Mouse (Mus musculus): ENCODE data around the gene Gm2696. TPM values are rescaled to one million over a fixed set of nuclear protein-coding genes. Genes with fewer than 3 reads are reported as not detected.
A peak's percentile ranks its signal among the peaks of the same experiment; 100 is the strongest.

Gene Gm2696
- polyA plus RNA-seq, 1 experiment = not detected

DNA sequence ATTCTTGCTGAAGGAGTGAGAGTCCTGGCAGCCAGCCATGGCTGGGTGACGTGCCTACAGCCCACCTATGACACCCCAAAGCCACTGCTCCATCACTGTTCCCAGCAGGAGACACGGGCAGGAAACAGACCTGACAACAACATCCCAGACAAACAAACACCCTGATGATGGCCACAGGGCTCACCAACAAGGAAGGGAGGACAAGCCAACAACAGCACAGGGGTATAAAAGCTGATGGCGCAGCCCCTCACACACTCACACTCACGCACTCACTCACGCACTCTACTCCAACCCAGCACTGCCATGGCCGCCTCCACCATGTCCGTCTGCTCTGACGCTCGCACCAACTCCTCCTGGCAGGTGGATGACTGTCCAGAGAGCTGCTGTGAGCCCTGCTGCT, 38.1 kb downstream of the Gm2696 start, which contains the start of gene Gm10318:
TSS of gene Gm10318 (plus strand) at position 301 of the 400 bp plus-strand sequence.
- TF ChIP-seq CTCF (IDR thresholded peaks at IDR 0.05; ENCODE audit: control insufficient read depth, insufficient read depth, insufficient replicate concordance, low read depth, low read length) = no peak
- TF ChIP-seq POLR2A (IDR thresholded peaks at IDR 0.05; ENCODE audit: control insufficient read depth, low read depth, low read length) = no peak
- no peaks in the 10 kb centered on the region for H3K4me1 ChIP-seq (ENCODE audit: control insufficient read depth, insufficient read depth, low read length)
- H3K27me3 ChIP-seq (ENCODE audit: control insufficient read depth, insufficient read depth, low read length) = no peaks in the 10 kb centered on the region
- no peak within 1 kb of the TSS for H3K27ac ChIP-seq (ENCODE audit: control insufficient read depth, insufficient read depth, low read depth, low read length)
- H3K4me3 ChIP-seq (ENCODE audit: control insufficient read depth, low read depth, low read length) = no peak within 1 kb of the TSS
- no peaks in the 10 kb centered on the region for H3K36me3 ChIP-seq (ENCODE audit: control insufficient read depth, insufficient read depth, low read length)

DNA sequence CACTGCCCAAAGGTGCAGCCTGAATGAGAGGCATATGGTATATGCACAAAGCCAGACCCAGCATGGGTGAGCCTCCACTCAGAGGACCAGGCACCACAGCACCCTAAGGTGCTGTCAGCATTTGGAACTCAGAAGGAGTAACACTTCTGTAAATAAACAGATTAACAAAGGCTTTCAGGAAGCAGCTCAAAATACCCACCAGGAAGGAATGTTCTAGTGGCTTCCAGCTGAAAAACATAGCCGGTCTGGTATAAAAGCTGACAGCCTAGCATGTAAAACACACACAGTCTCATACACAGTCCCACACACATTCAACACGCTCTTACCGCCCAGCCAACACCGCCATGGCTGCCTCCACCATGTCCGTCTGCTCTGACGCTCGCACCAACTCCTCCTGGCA, 47.2 kb downstream of the Gm2696 start, which contains the start of gene Gm3285:
TSS of gene Gm3285 (plus strand) at position 301 of the 400 bp plus-strand sequence.
- Histone ChIP-seq H3K4me3 (ENCODE audit: control insufficient read depth, low read depth, low read length) (no peak within 1 kb of the TSS), H3K27ac (ENCODE audit: control insufficient read depth, insufficient read depth, low read depth, low read length) (no peak within 1 kb of the TSS), H3K27me3 (ENCODE audit: control insufficient read depth, insufficient read depth, low read length) (no peaks in the 10 kb centered on the region), H3K36me3 (ENCODE audit: control insufficient read depth, insufficient read depth, low read length) (no peaks in the 10 kb centered on the region), H3K4me1 (ENCODE audit: control insufficient read depth, insufficient read depth, low read length) (no peaks in the 10 kb centered on the region)
- no peak for TF ChIP-seq CTCF (IDR thresholded peaks at IDR 0.05; ENCODE audit: control insufficient read depth, insufficient read depth, insufficient replicate concordance, low read depth, low read length)
- no peak for TF ChIP-seq POLR2A (IDR thresholded peaks at IDR 0.05; ENCODE audit: control insufficient read depth, low read depth, low read length)

DNA sequence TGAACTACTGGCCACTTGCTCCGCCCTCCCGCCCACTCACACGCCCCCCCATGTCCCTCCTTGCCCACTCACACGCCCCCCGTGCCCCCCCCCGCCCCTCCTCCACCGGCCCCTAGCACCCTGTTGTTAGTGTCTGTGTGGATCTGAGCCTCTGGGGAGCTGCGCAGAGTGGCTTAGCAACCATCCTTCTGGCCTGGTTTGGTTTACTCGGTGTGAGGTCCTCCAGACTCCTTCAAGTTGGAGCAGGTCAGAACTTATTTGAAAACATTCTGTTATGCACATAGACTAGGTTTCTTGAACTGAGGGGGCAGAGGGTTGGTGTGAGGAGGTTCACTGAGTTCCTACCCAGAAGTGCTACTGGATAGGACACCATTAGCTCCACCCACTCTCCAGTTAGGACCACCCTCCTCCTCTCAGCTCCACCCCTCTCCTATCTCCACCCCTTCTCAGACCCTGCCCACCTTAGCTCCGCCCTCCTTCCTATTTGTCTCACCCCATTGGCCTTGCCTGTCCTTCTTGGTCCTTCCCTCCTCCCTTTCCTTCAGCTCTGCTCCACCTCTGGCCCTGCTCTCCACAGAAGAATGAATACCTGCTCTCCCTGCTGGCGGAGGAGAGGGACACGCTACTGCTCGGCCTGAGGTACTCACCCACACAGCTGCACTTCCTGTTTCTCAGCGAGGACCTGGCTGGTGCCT, 49.7 kb downstream of the Gm2696 start:
- TF ChIP-seq CTCF (IDR thresholded peaks at IDR 0.05; ENCODE audit: control insufficient read depth, insufficient read depth, insufficient replicate concordance, low read depth, low read length) = no peak
- no peak for TF ChIP-seq POLR2A (IDR thresholded peaks at IDR 0.05; ENCODE audit: control insufficient read depth, low read depth, low read length)
- Histone ChIP-seq H3K27ac (ENCODE audit: control insufficient read depth, insufficient read depth, low read depth, low read length) (no peak overlapping the region), H3K36me3 (ENCODE audit: control insufficient read depth, insufficient read depth, low read length) (no peaks in the 10 kb centered on the region), H3K4me3 (ENCODE audit: control insufficient read depth, low read depth, low read length) (peak overlapping the region; percentile 3; the same call in 1 of the 2 replicates), H3K27me3 (ENCODE audit: control insufficient read depth, insufficient read depth, low read length) (no peaks in the 10 kb centered on the region), H3K4me1 (ENCODE audit: control insufficient read depth, insufficient read depth, low read length) (no peaks in the 10 kb centered on the region)

GRCm38 (mm10) chr10:77864762-77865143, 50.3 kb downstream of the Gm2696 start:
- Histone ChIP-seq H3K36me3 (ENCODE audit: control insufficient read depth, insufficient read depth, low read length) (no peaks in the 10 kb centered on the region), H3K27ac (ENCODE audit: control insufficient read depth, insufficient read depth, low read depth, low read length) (no peak overlapping the region), H3K27me3 (ENCODE audit: control insufficient read depth, insufficient read depth, low read length) (no peaks in the 10 kb centered on the region), H3K4me3 (ENCODE audit: control insufficient read depth, low read depth, low read length) (peak overlapping the region; percentile 3; the same call in 1 of the 2 replicates), H3K4me1 (ENCODE audit: control insufficient read depth, insufficient read depth, low read length) (no peaks in the 10 kb centered on the region)
- TF ChIP-seq CTCF (IDR thresholded peaks at IDR 0.05; ENCODE audit: control insufficient read depth, insufficient read depth, insufficient replicate concordance, low read depth, low read length) = no peak
- TF ChIP-seq POLR2A (IDR thresholded peaks at IDR 0.05; ENCODE audit: control insufficient read depth, low read depth, low read length) = no peak

GRCm38 (mm10) chr10:77867546-77867945, 53.1 kb downstream of the Gm2696 start:
- TF ChIP-seq POLR2A (IDR thresholded peaks at IDR 0.05; ENCODE audit: control insufficient read depth, low read depth, low read length) (no peak), CTCF (IDR thresholded peaks at IDR 0.05; ENCODE audit: control insufficient read depth, insufficient read depth, insufficient replicate concordance, low read depth, low read length) (no peak)
- no peaks in the 10 kb centered on the region for H3K36me3 ChIP-seq (ENCODE audit: control insufficient read depth, insufficient read depth, low read length)
- no peaks in the 10 kb centered on the region for H3K27me3 ChIP-seq (ENCODE audit: control insufficient read depth, insufficient read depth, low read length)
- no peaks in the 10 kb centered on the region for H3K4me1 ChIP-seq (ENCODE audit: control insufficient read depth, insufficient read depth, low read length)
- H3K27ac ChIP-seq (ENCODE audit: control insufficient read depth, insufficient read depth, low read depth, low read length) = no peak overlapping the region
- no peak overlapping the region for H3K4me3 ChIP-seq (ENCODE audit: control insufficient read depth, low read depth, low read length)

GRCm38 (mm10) chr10:77869651-77870050, 55.2 kb downstream of the Gm2696 start:
- no peak overlapping the region for H3K27ac ChIP-seq (ENCODE audit: control insufficient read depth, insufficient read depth, low read depth, low read length)
- H3K27me3 ChIP-seq (ENCODE audit: control insufficient read depth, insufficient read depth, low read length) = no peaks in the 10 kb centered on the region
- H3K4me3 ChIP-seq (ENCODE audit: control insufficient read depth, low read depth, low read length) = no peak overlapping the region
- TF ChIP-seq POLR2A (IDR thresholded peaks at IDR 0.05; ENCODE audit: control insufficient read depth, low read depth, low read length) = no peak
- no peak for TF ChIP-seq CTCF (IDR thresholded peaks at IDR 0.05; ENCODE audit: control insufficient read depth, insufficient read depth, insufficient replicate concordance, low read depth, low read length)
- H3K4me1 ChIP-seq (ENCODE audit: control insufficient read depth, insufficient read depth, low read length) = no peaks in the 10 kb centered on the region
- no peaks in the 10 kb centered on the region for H3K36me3 ChIP-seq (ENCODE audit: control insufficient read depth, insufficient read depth, low read length)

- no peaks in the 10 kb centered on the region for H3K36me3 ChIP-seq (ENCODE audit: control insufficient read depth, insufficient read depth, low read length)
- no peaks in the 10 kb centered on the region for H3K27me3 ChIP-seq (ENCODE audit: control insufficient read depth, insufficient read depth, low read length)
- TF ChIP-seq POLR2A (IDR thresholded peaks at IDR 0.05; ENCODE audit: control insufficient read depth, low read depth, low read length) (no peak), CTCF (IDR thresholded peaks at IDR 0.05; ENCODE audit: control insufficient read depth, insufficient read depth, insufficient replicate concordance, low read depth, low read length) (peak; percentile 46; the same call in 1 of the 2 replicates)
- H3K4me1 ChIP-seq (ENCODE audit: control insufficient read depth, insufficient read depth, low read length) = no peaks in the 10 kb centered on the region; the same call in 1 of the 2 replicates
- H3K27ac ChIP-seq (ENCODE audit: control insufficient read depth, insufficient read depth, low read depth, low read length) = no peak overlapping the region
- no peak overlapping the region for H3K4me3 ChIP-seq (ENCODE audit: control insufficient read depth, low read depth, low read length)
Observed at GRCm38 (mm10) chr10:77878985-77879384, 64.5 kb downstream of the Gm2696 start.

Measured in testis, adult 2 months (tissue).